Mouse (Mus musculus) megakaryocyte-erythroid progenitor cell, adult 5-6 weeks (primary cell): ENCODE data around the gene Tiam1. TPM values are rescaled to one million over a fixed set of nuclear protein-coding genes. Genes with fewer than 3 reads are reported as not detected.

Experiments used
- ATAC-seq: replicated peaks from 2 replicates; pipeline ENCODE4 v1.8.0; 2016; ENCODE audit warnings: mild to moderate bottlenecking, inconsistent platforms; ENCODE audit not compliant: severe bottlenecking, poor library complexity, low FRiP score, low TSS enrichment
- total RNA-seq, 2 experiments: library from RNA; stranded (forward) in 1 of 2; stranded (reverse) in 1 of 2; fragments of 200-1000, 215-1000 nt in 1 of 2; fragments of >200 nt in 1 of 2; fragmentation: Nextera tagmentation in 1 of 2; gene quantifications; 2 replicates each; pipeline ENCODE4 v1.2.3; 2014 to 2017

Gene Tiam1
- total RNA-seq, 2 experiments from 2014 or later = 8.3 to 11.6 TPM

DNA sequence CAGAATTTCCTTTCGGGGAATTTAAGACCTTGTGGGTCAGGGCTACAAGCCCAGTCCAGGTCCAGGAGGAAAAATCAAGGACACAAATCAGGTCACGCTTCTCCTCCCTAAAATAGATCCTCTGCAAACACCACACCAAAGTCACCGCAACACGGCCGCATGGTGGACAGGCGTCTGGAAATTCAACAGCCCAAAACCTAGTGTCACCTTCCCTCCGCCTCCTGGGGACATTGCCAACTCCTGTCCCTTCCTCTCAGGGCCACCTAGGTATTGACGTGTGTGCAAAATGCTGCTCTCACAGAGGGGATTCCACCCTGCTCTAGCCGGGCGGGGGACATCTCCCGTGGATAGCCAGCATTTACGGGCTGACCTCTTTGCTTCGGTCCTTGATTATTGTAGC, 21.8 kb downstream of the Tiam1 start:
- ATAC-seq = no peak

DNA sequence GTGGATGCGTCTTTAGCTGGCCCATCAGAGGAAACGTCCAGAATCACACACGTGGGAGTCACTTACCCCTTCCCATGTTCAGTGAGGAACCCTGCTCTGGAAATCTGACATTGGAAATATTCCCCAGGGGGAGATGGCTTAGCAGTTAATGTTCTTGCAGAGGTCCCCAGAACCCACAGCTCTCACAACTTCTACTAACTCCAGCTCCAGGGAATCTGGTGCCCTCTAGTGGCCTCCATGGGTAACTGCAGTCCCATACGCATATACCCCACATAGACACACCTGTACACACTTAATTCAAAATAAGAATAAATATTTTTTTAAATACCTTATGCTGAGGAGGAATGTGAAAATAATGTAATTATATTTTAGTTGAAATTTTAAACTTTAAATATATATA, 23.6 kb downstream of the Tiam1 start:
- ATAC-seq = no peak

DNA sequence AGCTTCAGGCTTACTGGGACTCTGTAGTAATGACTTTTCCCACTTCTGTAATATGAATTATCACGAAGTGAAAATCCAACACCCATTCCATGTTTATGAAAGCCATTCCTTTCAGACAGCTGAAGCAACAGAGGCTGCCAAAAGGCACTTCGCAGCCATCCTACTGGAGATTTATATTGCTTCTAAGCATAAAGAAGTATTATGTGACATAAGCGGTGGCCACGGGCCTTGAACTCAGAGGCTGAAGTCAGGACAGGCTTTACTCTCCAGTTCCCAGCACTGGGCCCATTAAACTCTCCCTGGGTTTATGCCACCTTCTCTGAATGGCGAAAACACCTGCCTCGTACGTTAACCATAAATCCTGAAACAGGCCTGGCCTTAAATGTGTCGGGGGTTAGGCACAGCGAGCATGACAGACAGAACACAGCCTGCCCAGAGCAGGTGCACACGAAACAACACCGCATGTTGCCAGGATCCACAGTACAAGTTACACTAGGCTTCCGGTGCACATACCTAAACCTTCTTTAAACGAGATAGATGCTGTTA, 26.9 kb downstream of the Tiam1 start:
- no peak for ATAC-seq

DNA sequence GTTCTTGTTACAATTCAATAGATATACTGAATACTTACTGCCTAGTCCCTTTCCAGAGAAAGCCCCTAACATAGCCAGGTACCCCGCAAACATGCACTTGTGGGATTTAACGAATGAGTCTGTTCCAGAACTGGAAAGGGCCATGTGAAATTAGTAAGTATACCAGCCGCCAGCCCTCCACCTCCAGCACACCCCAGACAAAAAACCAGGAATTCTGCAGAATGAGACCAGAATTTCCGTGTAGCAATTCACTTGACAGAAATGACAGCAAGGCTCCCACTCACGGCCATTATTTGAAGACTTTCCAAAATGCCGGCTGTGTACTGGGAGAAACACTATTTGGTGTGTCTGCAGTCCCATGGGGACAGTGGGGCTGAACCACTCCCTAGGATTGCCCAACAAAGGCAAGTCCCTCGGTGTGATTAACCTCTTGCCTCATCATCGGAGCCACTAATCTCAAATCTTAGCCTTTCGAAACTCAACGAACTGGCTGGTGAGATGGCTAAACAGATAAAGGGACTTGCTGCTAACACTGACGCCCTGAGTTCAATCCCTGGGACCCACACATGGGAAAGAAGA, 30.9 kb downstream of the Tiam1 start:
- ATAC-seq = no peak

DNA sequence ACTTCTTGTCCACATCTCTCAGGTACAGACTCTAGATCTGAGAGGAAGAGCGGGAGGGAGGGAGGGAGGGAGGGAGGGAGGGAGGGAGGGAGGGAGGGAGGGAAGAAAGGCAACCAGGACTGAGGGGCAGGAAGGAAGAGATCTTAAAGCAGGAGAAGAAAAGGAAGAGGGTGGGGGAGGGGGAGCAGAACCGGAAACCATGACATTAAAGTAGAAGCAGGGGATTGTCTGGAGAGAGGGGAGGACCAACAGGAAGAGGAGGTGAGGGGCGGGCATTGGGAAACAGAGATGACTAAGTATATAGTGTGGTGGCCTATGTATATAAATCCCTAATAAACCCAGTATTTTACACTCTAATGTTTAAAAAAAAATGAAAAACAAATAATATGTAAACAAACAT, 34.1 kb downstream of the Tiam1 start:
- ATAC-seq = no peak

DNA sequence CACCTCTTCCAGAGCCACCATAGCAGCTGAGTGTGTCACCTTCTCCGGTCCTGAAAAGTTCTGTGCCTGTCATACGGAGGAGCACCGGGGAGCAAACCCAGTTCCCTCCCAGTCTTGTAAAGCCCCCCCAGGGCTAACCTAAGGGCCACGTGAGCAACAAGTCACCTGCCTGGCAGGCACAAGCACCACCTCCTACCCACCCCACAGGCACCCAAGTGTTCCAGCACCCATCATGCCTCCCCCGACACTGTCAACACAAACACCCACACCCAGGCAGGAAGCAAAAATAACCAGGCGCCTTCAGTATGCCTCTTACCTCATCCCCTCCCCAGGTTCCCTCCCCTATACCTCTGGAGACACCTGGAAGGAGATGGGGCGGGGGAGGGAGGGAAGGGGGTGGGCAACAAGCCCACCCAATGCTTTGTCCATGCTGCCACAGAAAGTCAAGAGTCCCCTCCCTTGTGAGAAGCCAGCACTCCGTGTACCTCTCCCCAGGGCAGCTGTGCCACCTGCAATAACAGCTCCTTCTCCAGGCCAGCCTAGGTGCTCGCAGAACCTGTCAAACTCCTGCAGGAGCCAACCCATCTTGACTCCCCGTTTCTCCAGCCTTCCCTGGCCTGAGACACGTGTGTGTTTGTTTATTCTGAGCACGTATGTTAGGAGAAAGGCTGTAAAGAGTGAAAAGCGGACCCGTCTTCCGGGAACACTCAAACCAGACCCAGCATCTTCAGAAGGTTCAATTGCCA, 38.7 kb downstream of the Tiam1 start:
- ATAC-seq = no peak

DNA sequence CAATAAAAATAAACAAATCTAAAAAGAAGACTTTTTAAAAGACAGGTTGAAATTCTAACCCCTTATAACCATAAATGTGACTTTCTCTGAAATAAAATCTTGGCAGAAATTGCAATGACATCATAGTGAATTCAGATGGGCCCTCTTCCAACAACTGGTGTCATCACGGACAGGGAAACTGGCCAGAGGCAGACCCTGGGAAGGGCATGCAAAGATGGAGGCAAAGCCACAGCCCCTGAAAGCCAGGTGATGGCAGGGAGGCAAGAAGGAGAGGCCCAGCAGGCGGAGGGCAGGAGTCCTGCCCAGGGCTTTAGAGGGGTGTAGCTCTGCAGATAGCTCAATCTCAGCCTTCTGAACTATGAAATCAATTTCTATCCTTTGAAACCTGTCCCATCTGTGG, 39.8 kb downstream of the Tiam1 start:
- ATAC-seq = no peak

DNA sequence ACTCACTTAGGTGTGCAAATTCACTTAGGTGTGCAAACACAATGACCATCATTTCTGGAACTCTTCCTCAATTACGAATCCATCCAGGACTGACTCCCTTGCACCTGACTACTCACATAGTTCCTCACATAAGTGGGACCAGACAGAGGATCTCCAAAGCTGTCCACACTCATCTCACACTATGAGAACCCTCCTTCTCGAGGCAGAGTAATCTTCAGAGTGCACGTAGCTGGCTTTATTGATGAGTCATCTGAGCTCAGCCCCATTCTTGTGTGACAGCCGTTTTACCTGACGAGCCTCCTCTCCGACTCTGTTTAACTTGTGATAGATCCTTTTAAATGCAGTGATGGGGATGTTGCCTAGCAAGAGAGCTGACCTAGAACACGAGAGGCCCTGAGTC, 41.0 kb downstream of the Tiam1 start:
- 0 out of 2 replicates have a peak, but pooled peaks have one; percentile 55 for ATAC-seq

DNA sequence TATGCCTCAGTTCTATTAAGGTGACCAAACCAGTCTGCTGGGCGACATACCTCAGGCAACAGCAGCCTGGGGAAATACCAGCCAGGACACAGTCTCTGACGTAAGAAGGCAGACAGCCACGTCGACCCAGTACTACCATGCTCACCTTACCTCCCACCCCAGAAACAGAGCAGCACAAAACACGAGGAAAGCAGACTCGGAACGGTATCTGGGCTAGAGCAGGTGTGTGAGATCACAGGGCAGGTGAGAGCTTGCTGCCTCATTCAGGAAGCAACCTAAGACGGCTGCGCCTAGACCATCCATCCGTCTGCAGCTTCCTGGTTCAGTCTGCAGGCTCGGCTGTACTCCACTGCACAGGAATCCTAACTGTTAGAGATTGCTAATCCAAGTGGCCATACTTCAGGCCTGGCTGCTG, 45.4 kb downstream of the Tiam1 start:
- ATAC-seq = no peak

DNA sequence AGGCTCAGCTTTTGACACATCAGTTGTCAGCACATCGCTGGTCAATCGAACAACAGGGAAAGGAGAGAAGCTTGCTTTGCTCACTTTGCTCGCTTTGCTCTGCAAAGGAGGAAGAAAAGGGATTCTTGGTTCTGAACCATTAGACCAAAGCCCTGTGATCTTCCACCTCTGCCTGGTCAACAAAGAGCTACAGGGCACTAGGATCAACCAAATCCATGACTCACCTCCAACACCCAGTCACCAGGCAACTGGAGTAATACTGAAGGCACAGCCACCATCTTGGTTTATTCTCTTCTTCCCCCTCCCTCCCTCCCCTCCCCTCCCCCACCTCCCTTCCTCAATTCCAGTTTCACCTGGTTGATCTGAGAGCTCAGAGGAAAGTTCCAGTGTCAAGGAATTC, 45.8 kb downstream of the Tiam1 start:
- no peak for ATAC-seq

DNA sequence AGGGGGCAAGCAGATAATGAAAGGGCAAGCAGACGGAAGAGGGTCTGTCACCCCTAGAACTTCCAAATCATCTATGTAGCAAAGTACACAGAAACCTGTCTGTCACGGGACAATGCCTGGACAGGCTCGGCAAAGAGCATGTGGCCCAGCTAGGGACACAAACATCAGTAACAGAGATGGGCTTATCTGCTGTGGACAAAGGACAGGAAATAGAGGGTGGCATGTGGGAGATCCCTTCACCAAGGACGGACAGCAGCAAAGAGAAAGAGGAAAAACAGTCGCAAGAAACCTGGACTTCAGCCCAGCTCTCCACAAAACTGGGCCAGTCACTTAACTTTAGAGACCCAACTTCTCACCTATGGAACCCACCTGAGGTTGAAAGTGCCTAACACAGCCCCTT, 47.6 kb downstream of the Tiam1 start:
- ATAC-seq = no peak

DNA sequence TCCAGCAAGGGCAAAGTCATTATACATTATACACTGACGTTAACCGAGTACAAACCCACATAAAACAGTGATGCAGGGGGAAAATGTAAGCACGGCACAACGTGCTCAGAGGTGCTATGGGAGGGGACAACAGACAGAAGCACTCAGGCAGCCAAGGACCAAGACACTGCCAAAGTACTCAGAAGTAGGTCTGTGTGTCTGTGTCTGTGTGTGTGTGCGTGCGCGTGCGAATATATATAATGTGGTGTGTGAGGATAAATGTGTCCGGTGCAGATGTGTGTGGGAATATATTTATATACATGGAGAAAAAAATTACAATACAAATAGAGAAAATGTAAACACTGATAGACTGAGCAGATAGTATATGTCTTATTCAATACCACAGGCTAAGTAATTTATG, 50.6 kb downstream of the Tiam1 start:
- no peak for ATAC-seq

DNA sequence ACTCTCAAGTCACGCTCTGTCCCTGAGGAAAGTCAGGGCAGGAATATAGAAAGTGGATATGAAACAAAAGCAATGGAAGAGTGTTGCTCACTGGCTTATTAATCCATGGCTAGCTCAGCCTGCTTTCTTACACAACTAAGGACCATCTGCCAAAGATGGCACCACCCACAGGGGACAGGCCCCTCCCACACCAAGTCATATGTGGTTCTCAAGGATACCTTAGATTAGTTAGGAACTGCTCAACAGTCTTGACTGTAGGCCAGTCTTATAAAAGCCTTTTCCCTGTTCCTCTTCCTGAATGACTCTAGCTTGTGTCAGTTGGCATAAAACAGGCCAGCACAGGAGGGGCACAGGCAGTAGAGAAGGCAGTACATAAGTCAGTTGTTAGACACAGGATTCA, 51.7 kb downstream of the Tiam1 start:
- peak; percentile 45 for ATAC-seq

DNA sequence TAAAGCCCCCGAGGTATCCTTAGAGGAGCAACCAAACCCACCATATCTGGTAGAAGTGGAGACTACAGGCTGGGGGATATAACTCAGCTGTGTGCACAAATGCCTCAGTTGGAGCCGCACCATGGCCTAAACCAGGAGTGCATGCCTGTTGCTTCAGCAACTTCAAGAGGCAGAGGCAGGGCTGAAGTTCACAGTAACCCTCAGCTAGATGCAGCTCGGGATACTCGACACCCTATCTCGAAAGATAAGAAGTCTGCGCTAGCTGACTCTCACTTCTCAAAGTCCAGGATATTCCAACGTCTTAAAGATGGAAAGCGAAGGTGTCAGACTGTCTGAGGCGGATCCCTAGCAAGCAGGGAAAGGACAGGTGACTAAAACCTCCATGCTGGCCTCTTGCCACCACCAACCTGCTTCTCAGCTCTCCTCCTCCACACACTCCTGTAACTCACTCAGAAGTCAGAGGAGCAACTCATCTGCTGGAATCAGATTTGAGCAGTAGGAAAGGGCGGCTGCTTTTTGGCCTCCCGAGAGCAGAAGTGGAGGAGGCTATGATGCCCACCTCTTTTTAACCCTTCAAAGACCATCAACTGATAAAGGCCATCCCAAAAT, 52.4 kb downstream of the Tiam1 start:
- ATAC-seq = 0 out of 2 replicates have a peak, but pooled peaks have one; percentile 32

DNA sequence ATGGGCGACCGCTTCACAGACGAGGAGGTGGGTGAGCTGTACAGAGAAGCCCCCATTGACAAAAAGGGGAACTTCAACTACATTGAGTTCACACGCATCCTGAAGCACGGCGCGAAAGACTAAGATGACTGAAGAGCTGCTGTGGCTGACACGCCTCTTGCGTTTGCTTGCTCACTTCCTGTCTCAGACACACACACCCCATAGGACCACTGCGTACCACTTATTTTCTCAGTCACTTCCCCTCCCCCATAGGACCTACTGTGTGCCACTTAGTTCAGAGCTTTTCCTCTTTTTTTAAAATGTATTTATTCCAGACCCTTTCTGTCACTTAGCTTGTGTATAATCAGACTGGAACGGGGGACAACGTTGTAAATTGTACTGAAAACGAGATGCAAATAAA, 53.2 kb downstream of the Tiam1 start:
- ATAC-seq = no peak

DNA sequence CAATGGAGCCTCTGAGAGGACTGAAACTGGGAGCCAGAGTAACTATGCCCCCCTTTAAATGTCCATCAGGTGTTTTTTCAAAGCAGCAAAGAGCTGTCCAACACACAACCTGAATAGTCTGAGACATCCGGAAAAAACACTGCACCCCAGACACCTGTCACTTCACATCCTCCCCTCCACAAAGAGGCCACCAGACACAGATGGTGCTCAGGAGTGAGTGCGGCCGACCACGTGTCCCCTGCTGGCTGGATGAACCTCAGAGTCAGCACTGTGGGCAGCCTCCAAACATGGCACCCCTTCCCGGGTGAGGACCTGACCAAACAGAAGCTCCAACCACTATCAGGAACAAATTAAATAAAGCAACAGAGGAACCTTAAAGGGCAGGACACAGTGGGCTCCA, 56.3 kb downstream of the Tiam1 start:
- ATAC-seq = no peak

DNA sequence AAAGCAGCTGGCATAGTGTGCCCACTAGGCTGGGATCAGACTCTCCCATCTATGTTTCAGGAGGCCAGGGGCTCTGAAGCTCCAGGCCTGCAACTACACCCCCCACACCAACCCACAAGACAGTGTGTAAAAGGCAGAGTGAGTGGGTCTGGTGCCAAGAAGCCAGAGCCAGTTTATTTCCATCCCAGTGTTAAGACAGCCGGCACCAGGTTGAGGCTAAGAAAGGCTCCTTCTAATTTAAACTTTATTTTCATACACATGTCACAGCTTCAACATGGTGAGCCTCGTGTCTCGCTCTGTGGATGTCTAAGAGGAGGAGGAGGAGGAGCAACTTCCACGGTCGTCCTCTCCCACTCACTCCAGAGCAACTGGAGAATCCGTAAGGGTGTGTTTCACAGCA, 57.5 kb downstream of the Tiam1 start:
- ATAC-seq = no peak

DNA sequence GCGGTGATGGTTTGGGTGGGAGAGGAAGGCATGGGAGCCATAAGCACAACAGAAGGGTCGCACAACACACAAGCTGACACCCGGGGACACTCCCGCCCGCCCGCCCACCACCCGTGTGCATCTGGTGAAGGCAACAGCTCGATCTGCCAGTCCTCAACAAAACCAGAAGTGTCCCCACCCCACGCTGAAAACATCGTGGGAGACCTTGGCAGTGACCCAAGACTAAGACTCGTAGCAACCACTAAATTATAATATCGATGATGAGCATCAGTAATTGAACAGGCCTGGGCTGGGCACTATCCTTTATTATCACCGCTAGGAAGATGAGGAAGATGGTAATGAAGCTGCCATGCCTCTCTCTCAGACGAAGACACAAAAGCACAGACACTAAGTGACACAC, 58.0 kb downstream of the Tiam1 start:
- ATAC-seq = no peak

DNA sequence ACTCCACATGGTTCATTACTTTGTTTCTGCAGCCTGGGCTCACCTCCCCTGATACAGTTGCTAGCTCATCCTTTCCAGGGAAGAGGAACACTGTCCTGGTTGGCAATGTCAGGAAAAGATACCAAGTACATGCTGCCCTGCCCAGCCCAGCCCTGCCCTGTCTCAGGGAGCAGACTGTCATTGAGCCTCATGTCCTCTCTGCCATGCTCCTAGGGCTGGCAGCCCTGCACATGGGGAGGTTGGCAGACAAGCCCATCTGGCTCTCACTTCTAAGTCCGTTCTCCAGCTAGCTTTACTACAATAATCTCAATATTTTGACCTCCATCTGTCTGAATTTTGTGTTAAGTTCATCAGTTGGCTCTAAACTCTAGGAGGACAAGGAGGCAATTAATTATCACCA, 62.4 kb downstream of the Tiam1 start:
- ATAC-seq = no peak

DNA sequence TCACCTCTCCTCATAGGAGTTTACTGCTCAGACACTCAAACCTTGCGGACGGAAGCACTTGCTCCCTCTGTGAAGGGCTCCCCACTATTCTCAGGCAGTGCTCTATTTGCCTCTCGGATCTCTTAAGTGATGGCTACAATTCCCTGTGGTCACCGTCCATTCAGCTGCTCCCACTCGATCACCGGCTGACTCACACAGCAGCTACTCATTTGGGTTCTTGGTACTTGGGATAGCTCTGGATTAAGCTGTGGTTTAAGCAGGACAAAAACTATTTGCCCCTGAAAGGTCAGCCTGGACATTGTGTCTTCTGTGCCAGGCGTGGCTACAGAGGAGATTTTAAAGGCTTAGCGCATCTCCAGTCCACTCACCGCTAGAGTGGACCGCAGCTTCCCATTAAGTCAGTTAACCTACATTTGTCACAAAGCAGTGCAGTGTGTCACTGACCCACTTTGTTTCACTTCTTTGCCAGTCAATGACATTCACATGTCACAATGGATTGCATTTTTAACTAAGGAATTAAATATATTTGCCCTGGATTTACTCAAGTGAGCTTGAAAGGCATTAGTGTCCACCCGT, 64.7 kb downstream of the Tiam1 start:
- ATAC-seq = no peak
